Mouse (Mus musculus) ES-Bruce4 (cell line): ENCODE data around the gene Fam193b.

Experiments
- CTCF ChIP-seq: IDR thresholded peaks from one replicate; pipeline ENCODE4 v1.8.1; 2011; ENCODE audit warnings: low read depth, low read length
- EP300 ChIP-seq: IDR thresholded peaks from 2 replicates; pipeline ENCODE4 v1.6.1; 2011; ENCODE audit warnings: low read depth, low read length; ENCODE audit not compliant: insufficient read depth
- POLR2A ChIP-seq: IDR thresholded peaks from one replicate; pipeline ENCODE4 v1.8.1; 2011; ENCODE audit warnings: low read length; ENCODE audit not compliant: insufficient read depth

DNA sequence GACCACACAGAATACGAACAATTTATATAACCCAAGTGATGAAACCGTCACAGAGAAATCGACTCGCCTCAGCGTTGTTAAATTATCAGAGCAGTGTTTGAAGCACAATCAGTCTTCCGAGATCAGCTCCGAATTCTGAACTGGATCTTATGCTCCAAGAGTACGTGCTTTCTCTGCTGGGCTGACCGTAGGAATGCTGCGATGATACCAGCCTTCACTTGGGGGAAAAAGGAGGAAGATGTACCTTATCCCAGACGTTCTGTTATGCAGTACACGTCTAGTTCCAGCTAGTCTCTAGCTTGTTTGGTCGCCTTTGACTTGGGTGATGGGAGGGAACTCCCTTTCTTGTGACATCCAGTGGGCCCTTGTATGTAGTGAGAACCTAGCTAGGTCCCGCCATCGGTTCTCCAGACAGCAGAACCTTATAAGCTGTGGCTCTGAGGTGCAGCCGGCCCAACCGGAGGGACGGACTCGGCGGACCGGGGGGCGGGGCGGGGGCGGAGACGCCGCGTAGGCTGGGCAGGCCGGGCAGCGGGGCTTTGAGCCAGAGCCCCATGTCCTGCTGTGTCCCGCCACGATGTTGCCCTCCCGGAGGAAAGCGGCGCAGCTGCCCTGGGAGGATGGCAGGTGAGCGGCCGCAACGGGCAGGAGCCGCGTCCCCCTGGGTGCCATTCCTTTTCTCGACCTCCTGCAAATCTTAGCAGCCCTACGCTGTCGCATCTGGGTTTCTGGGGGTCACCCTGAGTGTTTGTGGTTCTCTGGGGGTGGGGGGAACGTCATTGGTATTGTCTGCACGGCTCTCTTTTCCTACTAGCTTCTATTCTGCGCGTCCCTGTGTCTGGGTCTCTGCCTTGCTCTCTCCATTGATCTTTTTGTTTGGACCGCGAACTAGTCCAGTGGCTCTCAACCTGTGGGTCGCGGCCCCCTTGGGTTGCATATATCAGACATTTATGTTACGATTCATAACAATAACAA is 28.9 kb upstream of the Fam193b start, which contains the start of gene B4galt7:
- peak; percentile 64 for TF ChIP-seq POLR2A
- no peak for TF ChIP-seq CTCF
- no peak; the same call in 1 of the 2 replicates for TF ChIP-seq EP300
